17 mouse cellular contexts compared by ENCODE assay signal in genomic region chr16:94395051-94395450, GRCm38 (mm10). TPM values are rescaled to one million over a fixed set of nuclear protein-coding genes. Genes with fewer than 3 reads are reported as not detected.
DNase-seq lines count a peak whose midpoint lies in the region; ATAC-seq and TF ChIP-seq lines count a peak whose summit lies in the region.
"Had no signal": no experiment of that assay in that cellular context is flagged by ENCODE, and none has a peak within 500 bp of the region (broad histone marks: within the 10 kb centered on the region; RNA-seq: fewer than 3 reads in every experiment).

No protein-coding gene starts in this region.

- no peaks in the 10 kb centered on the region; the same call in 1 of the 2 replicates for H3K36me3 ChIP-seq in liver, postnatal 0 days (replicated peaks; ENCODE audit: insufficient read depth, low read length)
- H3K36me3 ChIP-seq in liver, embryonic 11.5 days (ENCODE audit: control insufficient read depth, insufficient read depth, low read length): peaks cover 4% of the 10 kb centered on the region; the same call in 1 of the 2 replicates

- no peak for TF ChIP-seq CTCF in cerebellum, adult 2 months (IDR thresholded peaks at IDR 0.05; ENCODE audit: borderline replicate concordance, insufficient read depth, low read depth, low read length)
- TF ChIP-seq CTCF in liver, postnatal 0 days (IDR thresholded peaks at IDR 0.05; ENCODE audit: low read depth): no peak
- TF ChIP-seq CTCF in olfactory bulb, adult 2 months (IDR thresholded peaks at IDR 0.05; ENCODE audit: insufficient read depth, low read depth, low read length): no peak

- H3K9me3 ChIP-seq in liver, postnatal 0 days (ENCODE audit: low read length): no peaks in the 10 kb centered on the region
- H3K9me3 ChIP-seq in liver, embryonic 11.5 days (ENCODE audit: control insufficient read depth, low read length): no peaks in the 10 kb centered on the region
- H3K9me3 ChIP-seq: embryonic facial prominence, embryonic 12.5 days; forebrain, embryonic 12.5 days; heart, embryonic 13.5 days; hindbrain, embryonic 15.5 days had no signal

- peak; percentile 65; the same call in 1 of the 2 replicates for ATAC-seq in liver, postnatal 0 days
- no peak for ATAC-seq in liver, embryonic 11.5 days (replicated peaks; ENCODE audit: low FRiP score)
- ATAC-seq: forebrain, postnatal 0 days; intestine, embryonic 16.5 days had no signal

- WGBS in cerebellum, adult 2 months: 9% methylated on average over 3 of the region's 3 CpGs
- WGBS in liver, postnatal 0 days (ENCODE audit: insufficient replicate concordance): 60% methylated on average over 3 of the region's 3 CpGs
- WGBS in liver, embryonic 11.5 days: 82% methylated on average over 3 of the region's 3 CpGs
- 59% methylated on average over 3 of the region's 3 CpGs for WGBS in olfactory bulb, adult 2 months

- peaks cover 20% of the 10 kb centered on the region; the same call in 1 of the 2 replicates for H3K4me1 ChIP-seq in cerebellum, adult 2 months (ENCODE audit: control insufficient read depth, insufficient read depth, low read length)
- no peaks in the 10 kb centered on the region for H3K4me1 ChIP-seq in liver, postnatal 0 days (ENCODE audit: insufficient read depth)
- H3K4me1 ChIP-seq in liver, embryonic 11.5 days (replicated peaks; ENCODE audit: control insufficient read depth, insufficient read depth, low read length): no peaks in the 10 kb centered on the region
- peaks cover 6% of the 10 kb centered on the region for H3K4me1 ChIP-seq in olfactory bulb, adult 2 months (ENCODE audit: control insufficient read depth, insufficient read depth, low read length)
- H3K4me1 ChIP-seq: forebrain, embryonic 12.5 days; hindbrain, embryonic 15.5 days had no signal

- no peak overlapping the region for H3K4me3 ChIP-seq in cerebellum, adult 2 months (replicated peaks; ENCODE audit: insufficient read depth, low read depth, low read length)
- no peak overlapping the region for H3K4me3 ChIP-seq in liver, postnatal 0 days (ENCODE audit: low read depth, low read length)
- H3K4me3 ChIP-seq in liver, embryonic 11.5 days (ENCODE audit: low read depth, low read length): no peak overlapping the region
- no peak overlapping the region for H3K4me3 ChIP-seq in olfactory bulb, adult 2 months (ENCODE audit: insufficient read depth, low read depth, low read length)
- H3K4me3 ChIP-seq: embryonic facial prominence, embryonic 12.5 days; forebrain, embryonic 12.5 days; heart, embryonic 13.5 days; hindbrain, embryonic 15.5 days had no signal

- no peak overlapping the region for H3K9ac ChIP-seq in liver, postnatal 0 days (replicated peaks)
- H3K9ac ChIP-seq in liver, embryonic 11.5 days (ENCODE audit: low read depth, low read length): no peak overlapping the region
- H3K9ac ChIP-seq: embryonic facial prominence, embryonic 12.5 days; forebrain, embryonic 12.5 days; forebrain, postnatal 0 days; heart, embryonic 13.5 days; hindbrain, embryonic 15.5 days had no signal

- no peaks in the 10 kb centered on the region for H3K27me3 ChIP-seq in cerebellum, adult 2 months (ENCODE audit: control insufficient read depth, insufficient read depth, low read length)
- no peaks in the 10 kb centered on the region for H3K27me3 ChIP-seq in liver, postnatal 0 days (ENCODE audit: insufficient read depth, low read length)
- H3K27me3 ChIP-seq in liver, embryonic 11.5 days (replicated peaks; ENCODE audit: control insufficient read depth, insufficient read depth, low read length): no peaks in the 10 kb centered on the region
- H3K27me3 ChIP-seq: embryonic facial prominence, embryonic 12.5 days; forebrain, embryonic 12.5 days; heart, embryonic 13.5 days; hindbrain, embryonic 15.5 days had no signal

- TF ChIP-seq EP300 in liver, postnatal 0 days (IDR thresholded peaks at IDR 0.05; ENCODE audit: low read depth): no peak

- H3K27ac ChIP-seq in cerebellum, adult 2 months (ENCODE audit: insufficient read depth, low read length): 0 out of 2 replicates have a peak overlapping the region, but pooled peaks have one; percentile 6
- no peak overlapping the region for H3K27ac ChIP-seq in liver, postnatal 0 days (ENCODE audit: low read depth)
- H3K27ac ChIP-seq in liver, embryonic 11.5 days (ENCODE audit: low read depth, low read length): no peak overlapping the region
- H3K27ac ChIP-seq in olfactory bulb, adult 2 months (ENCODE audit: insufficient read depth, low read depth, low read length): 0 out of 2 replicates have a peak overlapping the region, but pooled peaks have one; percentile 41
- H3K27ac ChIP-seq: embryonic facial prominence, embryonic 12.5 days; forebrain, embryonic 12.5 days; heart, embryonic 13.5 days; hindbrain, embryonic 15.5 days had no signal

- DNase-seq in cerebellum, adult 2 months: peak; percentile 46 to 67
- DNase-seq in cerebellum, adult 11 months: no peak
- DNase-seq in liver, postnatal 0 days: no peak
- no peak for DNase-seq in liver, embryonic 11.5 days (ENCODE audit: low spot score)
- peak; percentile 46 for DNase-seq in cerebellum, adult 9-11 months
- no peak for DNase-seq in spleen, postnatal 4 days (ENCODE audit: low spot score in 2 of 2)
- no peak for DNase-seq in kidney, postnatal 4 days
- DNase-seq: adrenal gland, adult 2 months; forebrain, postnatal 0 days; heart, postnatal 36 days; kidney, adult 2 months had no signal

- TF ChIP-seq POLR2A in cerebellum, adult 2 months (IDR thresholded peaks at IDR 0.05; ENCODE audit: borderline replicate concordance, insufficient read depth, low read length): no peak
- TF ChIP-seq POLR2A in olfactory bulb, adult 2 months (IDR thresholded peaks at IDR 0.05; ENCODE audit: insufficient read depth, low read depth, low read length): no peak

- no peak overlapping the region for H3K4me2 ChIP-seq in liver, postnatal 0 days (ENCODE audit: low read depth, low read length)
- no peak overlapping the region for H3K4me2 ChIP-seq in liver, embryonic 11.5 days
- H3K4me2 ChIP-seq: embryonic facial prominence, embryonic 12.5 days; forebrain, embryonic 12.5 days; heart, embryonic 13.5 days; hindbrain, embryonic 15.5 days had no signal

RNA-seq across cellular contexts. Expression of gene Pigp, which starts 23.4 kb away (rescaled TPM):
- polyA plus RNA-seq in cerebellum, adult 2 months (2012; rRNA removed): 73.6 and 83.0 TPM in 2 replicates
- polyA plus RNA-seq in liver, postnatal 0 days (2015; fragmentation: Nextera tagmentation; extraction: Ambion mirVana): 84.6 and 95.6 TPM in 2 replicates
- polyA plus RNA-seq in liver, embryonic 11.5 days (2014; fragmentation: Nextera tagmentation; extraction: Ambion mirVana): 90.4 and 91.6 TPM in 2 replicates
- not detected in 2 replicates for polyA plus RNA-seq in olfactory bulb, adult 2 months (2012; ENCODE audit: insufficient read depth, insufficient read length, low replicate concordance, missing spikeins)

RNA-seq across cellular contexts. Expression of gene Ttc3, which starts 24.6 kb away (rescaled TPM):
- polyA plus RNA-seq in cerebellum, adult 2 months (2012; rRNA removed): 295 and 301 TPM in 2 replicates
- 16.1 and 17.4 TPM in 2 replicates for polyA plus RNA-seq in liver, postnatal 0 days (2015; fragmentation: Nextera tagmentation; extraction: Ambion mirVana)
- polyA plus RNA-seq in liver, embryonic 11.5 days (2014; fragmentation: Nextera tagmentation; extraction: Ambion mirVana): 101 and 106 TPM in 2 replicates
- 233 and 684 TPM in 2 replicates for polyA plus RNA-seq in olfactory bulb, adult 2 months (2012; ENCODE audit: insufficient read depth, insufficient read length, low replicate concordance, missing spikeins)

Comparison
In these comparisons a context has a peak if more than half of its experiments do, and no peak if none do; other contexts are left out.
1. DNase-seq: peak in cerebellum, adult 2 months (2 of 2) and cerebellum, adult 9-11 months (single experiment); none in cerebellum, adult 11 months (single experiment), liver, postnatal 0 days (single experiment), liver, embryonic 11.5 days (single experiment), spleen, postnatal 4 days (0 of 2) and kidney, postnatal 4 days (0 of 2).
2. H3K27ac ChIP-seq: peak in cerebellum, adult 2 months (single experiment) and olfactory bulb, adult 2 months (single experiment); none in liver, postnatal 0 days (single experiment) and liver, embryonic 11.5 days (single experiment).
3. RNA of gene Pigp, which starts 23.4 kb away (polyA plus RNA-seq): 90.4 to 91.6 TPM in liver, embryonic 11.5 days, 84.6 to 95.6 TPM in liver, postnatal 0 days and 73.6 to 83.0 TPM in cerebellum, adult 2 months; not detected in olfactory bulb, adult 2 months; every median in the first group is over 10 times any median in the second.